Mouse (Mus musculus) heart, embryonic 10.5 days (tissue): ENCODE data around the gene Atad5. TPM values are rescaled to one million over a fixed set of nuclear protein-coding genes. Genes with fewer than 3 reads are reported as not detected.
"Not testable (repeated sequence)": the region's sequence is repeated elsewhere in the genome, so short reads cannot be mapped to it uniquely, and the experiment has no call there.

Source experiments
- DNase-seq: peaks from one replicate; pipeline ENCODE4 v3.0.0-alpha.2; 2017; ENCODE audit warnings: low spot score
- H3K27ac ChIP-seq: fragments of 300-500 bp; sonication (generic); 2 replicates; pipeline ENCODE4 v1.5.1; 2016; ENCODE audit warnings: mild to moderate bottlenecking
- H3K27me3 ChIP-seq: fragments of 300-500 bp; sonication (generic); 2 replicates; pipeline ENCODE4 v1.6.1; 2016; ENCODE audit warnings: mild to moderate bottlenecking; ENCODE audit not compliant: poor library complexity, insufficient read depth, severe bottlenecking
- H3K36me3 ChIP-seq: fragments of 300-500 bp; sonication (generic); 2 replicates; pipeline ENCODE4 v1.6.1; 2016; ENCODE audit warnings: mild to moderate bottlenecking, moderate library complexity
- H3K4me1 ChIP-seq: fragments of 300-500 bp; sonication (generic); 2 replicates; pipeline ENCODE4 v1.6.1; 2016; ENCODE audit warnings: mild to moderate bottlenecking
- H3K4me3 ChIP-seq: fragments of 300-500 bp; sonication (generic); 2 replicates; pipeline ENCODE4 v1.5.1; 2016; ENCODE audit warnings: mild to moderate bottlenecking, moderate library complexity
- H3K9me3 ChIP-seq: fragments of 300-500 bp; sonication (generic); 2 replicates; pipeline ENCODE4 v1.6.1; 2016; ENCODE audit warnings: mild to moderate bottlenecking, moderate library complexity
- WGBS: fragments of 180-500 bp; shearing (Covaris S2); methylation state at CpG from one replicate; pipeline ENCODE4 v1.1.7; 2016; 5-methylcytosine and 5-hydroxymethylcytosine counted together
- polyA plus RNA-seq: library from polyadenylated mRNA; unstranded; fragments of >200 nt; fragmentation: Nextera tagmentation; extraction: Ambion mirVana; gene quantifications from 2 replicates; pipeline ENCODE4 v1.2.1, GENCODE M21; 2016

The Atad5 gene
- polyA plus RNA-seq: 8.4 and 11.0 TPM in 2 replicates

DNA sequence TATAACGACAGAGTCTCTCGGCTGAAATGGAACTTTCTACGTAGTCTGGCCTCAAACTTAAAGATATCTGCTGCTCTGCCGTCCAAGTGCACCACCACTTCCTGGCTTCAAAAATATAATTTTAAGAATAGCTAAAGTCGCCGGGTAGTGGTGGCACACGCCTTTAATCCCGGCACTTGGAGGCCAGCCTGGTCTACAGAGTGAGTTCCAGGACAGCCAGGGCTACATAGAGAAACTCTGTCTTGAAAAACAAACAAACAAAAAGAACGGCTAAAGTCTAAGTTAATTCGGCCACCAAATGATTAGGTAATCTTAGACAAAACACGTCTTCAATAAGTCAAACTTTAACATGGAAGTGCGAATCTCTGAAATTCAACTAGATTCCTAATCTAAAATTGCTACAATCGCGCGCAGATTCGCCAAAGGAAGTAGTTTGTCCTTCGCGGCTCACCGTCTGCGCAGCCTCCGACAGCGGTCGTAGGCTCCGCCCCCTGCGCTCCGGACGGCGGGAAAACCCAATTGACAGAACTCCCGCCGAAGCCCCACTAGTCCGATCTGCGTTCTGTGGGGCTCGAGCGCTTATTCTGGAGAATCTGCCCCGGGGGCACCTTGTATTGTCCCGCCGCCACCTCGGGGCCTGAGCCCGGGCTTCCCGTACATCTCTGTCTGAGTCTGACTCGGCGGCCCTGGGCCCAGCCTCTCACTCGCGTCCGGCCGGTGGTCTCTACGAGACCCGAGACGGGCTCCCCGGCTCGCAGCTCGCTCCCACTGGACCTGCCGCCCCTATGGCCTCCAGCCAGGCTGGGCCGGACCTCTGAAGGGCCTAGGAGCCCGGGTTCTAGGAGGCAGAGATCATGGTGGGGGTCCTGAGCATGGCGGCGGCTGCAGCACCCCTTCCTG, at the start of gene Atad5:
Gene Atad5 (plus strand): TSS at position 484 of the 900 bp plus-strand sequence.
- Histone ChIP-seq H3K27ac (peak within 1 kb of the TSS; percentile 95), H3K4me1 (peaks cover 11% of the 10 kb centered on the region; the same call in 1 of the 2 replicates), H3K36me3 (peaks cover 3% of the 10 kb centered on the region; the same call in 1 of the 2 replicates), H3K9me3 (no peaks in the 10 kb centered on the region), H3K4me3 (peak within 1 kb of the TSS; percentile 100), H3K27me3 (no peaks in the 10 kb centered on the region)
- peak; percentile 90 for DNase-seq
- WGBS: 4% methylated on average over 57 of the region's 57 CpGs

DNA sequence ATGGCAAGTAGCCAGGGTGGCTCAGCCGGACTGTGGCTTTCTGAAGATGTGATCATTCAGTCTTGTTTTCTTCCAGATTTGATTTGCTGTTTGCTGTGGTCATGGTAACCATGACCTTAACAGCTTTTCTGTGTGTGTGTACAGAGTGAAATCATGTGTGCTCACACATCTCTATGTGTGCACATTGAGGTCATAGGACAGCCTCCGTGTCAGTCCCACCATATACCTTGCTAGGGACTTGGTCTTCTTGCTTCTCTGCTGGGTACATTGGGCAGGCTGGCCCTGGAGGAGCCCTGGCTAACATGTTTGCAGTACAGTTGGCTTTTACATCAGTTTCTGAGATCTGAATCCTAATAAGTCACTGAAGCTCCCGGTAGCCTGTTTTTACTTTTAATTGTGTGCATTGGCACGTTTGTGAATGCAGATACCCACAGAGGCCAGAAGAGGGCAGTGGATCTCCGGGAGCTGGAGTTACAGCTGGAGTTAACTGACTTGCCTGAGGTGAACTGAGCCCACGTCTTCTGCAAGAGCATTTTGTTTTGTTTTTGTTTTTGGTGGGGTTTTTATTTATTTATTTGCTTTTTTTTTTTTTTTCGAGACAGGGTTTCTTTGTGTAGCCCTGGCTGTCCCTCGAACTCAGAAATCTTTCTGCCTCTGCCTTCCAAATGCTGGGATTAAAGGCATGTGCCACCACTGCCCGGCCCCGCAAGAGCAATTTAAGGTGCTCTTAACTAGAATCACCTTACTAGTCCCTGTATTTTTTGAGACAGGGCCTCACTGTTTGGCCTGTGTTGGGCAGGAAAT, 46.4 kb upstream of the Atad5 start:
- H3K4me1 ChIP-seq: no peaks in the 10 kb centered on the region
- DNase-seq: no peak
- H3K9me3 ChIP-seq: no peaks in the 10 kb centered on the region
- 59% methylated on average over 10 of the region's 10 CpGs for WGBS
- H3K27me3 ChIP-seq: no peaks in the 10 kb centered on the region
- no peak overlapping the region for H3K4me3 ChIP-seq
- no peak overlapping the region for H3K27ac ChIP-seq
- H3K36me3 ChIP-seq: peaks cover 28% of the 10 kb centered on the region; the same call in 1 of the 2 replicates

DNA sequence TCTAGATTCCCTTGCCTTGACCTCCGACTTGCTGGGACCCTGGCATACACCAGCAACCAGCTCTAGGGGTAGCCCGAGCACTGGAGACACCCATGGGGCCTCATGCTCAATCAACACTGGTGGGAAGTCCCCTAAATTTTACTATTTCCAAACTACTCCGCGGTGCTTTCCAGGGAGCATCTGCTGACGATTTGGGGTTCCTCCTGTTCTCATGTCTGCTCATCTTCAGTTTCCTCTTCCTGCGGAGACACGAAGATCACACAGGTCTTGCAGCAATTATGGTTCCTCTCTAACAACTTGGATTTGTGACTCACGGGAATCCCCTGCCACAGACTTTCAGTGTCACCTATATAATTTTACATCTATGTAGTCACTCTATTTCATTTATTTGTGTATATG, 45.8 kb upstream of the Atad5 start:
- no peak overlapping the region for H3K4me3 ChIP-seq
- WGBS: 87% methylated on average over 8 of the region's 8 CpGs
- no peak for DNase-seq
- no peaks in the 10 kb centered on the region for H3K9me3 ChIP-seq
- no peaks in the 10 kb centered on the region for H3K4me1 ChIP-seq
- H3K36me3 ChIP-seq: peaks cover 33% of the 10 kb centered on the region; the same call in 1 of the 2 replicates
- no peak overlapping the region for H3K27ac ChIP-seq
- no peaks in the 10 kb centered on the region for H3K27me3 ChIP-seq

DNA sequence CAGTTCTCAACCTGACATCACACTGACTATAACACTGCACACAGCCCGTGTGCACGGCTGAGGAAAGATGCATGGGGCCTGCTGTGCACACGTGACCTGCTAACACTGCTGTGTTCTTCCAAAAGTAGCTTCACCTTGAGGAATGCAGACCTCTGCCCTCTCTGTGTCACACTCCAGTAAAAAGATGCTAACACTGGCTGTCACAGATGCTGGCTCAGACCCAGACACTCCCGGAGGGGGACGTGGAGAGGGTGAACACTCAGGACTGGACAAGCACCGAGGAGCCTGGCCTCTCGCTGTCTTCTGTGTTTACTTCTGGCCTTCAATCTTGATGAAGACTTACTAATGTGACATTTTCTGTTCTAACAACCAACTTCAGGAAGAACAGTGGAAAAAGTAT, 42.3 kb upstream of the Atad5 start:
- WGBS: 77% methylated on average over 7 of the region's 7 CpGs
- no peak overlapping the region for H3K4me3 ChIP-seq
- DNase-seq: no peak
- no peaks in the 10 kb centered on the region for H3K9me3 ChIP-seq
- H3K4me1 ChIP-seq: peaks cover 14% of the 10 kb centered on the region
- no peaks in the 10 kb centered on the region for H3K27me3 ChIP-seq
- H3K27ac ChIP-seq: no peak overlapping the region
- H3K36me3 ChIP-seq: peaks cover 44% of the 10 kb centered on the region; the same call in 1 of the 2 replicates

DNA sequence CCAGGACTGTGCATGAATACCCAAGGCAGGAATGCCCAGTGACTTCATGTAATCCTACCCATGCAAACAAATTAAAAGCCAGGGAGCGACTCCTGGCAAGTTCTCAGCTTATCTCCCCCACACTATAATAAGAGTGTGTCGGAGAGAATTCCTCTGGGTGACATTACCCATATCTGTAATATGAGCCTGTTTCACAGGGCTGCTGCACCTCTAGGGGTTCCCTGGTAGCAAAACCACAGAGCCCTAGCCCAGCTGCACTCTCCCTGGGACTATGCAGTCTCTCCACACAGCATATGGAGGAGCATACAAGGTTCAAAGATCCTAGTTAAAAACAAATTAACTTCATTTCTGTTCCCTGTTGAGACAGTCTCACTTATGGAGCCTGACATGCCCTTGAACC, 39.1 kb upstream of the Atad5 start:
- WGBS: 28% methylated on average over 2 of the region's 2 CpGs
- Histone ChIP-seq H3K27me3 (no peaks in the 10 kb centered on the region), H3K9me3 (no peaks in the 10 kb centered on the region), H3K4me3 (no peak overlapping the region), H3K4me1 (peaks cover 25% of the 10 kb centered on the region), H3K27ac (peak overlapping the region; percentile 53; the same call in 1 of the 2 replicates), H3K36me3 (peaks cover 55% of the 10 kb centered on the region)
- no peak for DNase-seq

GRCm38 (mm10) chr11:80052456-80052855, 36.7 kb upstream of the Atad5 start:
- 82% methylated on average over 7 of the region's 7 CpGs for WGBS
- no peaks in the 10 kb centered on the region for H3K27me3 ChIP-seq
- H3K4me3 ChIP-seq: no peak overlapping the region
- H3K4me1 ChIP-seq: peaks cover 25% of the 10 kb centered on the region
- no peak overlapping the region for H3K27ac ChIP-seq
- peaks cover 66% of the 10 kb centered on the region for H3K36me3 ChIP-seq
- no peaks in the 10 kb centered on the region for H3K9me3 ChIP-seq
- DNase-seq: no peak

- peaks cover 66% of the 10 kb centered on the region for H3K36me3 ChIP-seq
- DNase-seq: no peak
- H3K27me3 ChIP-seq: no peaks in the 10 kb centered on the region
- H3K4me3 ChIP-seq: no peak overlapping the region
- H3K4me1 ChIP-seq: peaks cover 25% of the 10 kb centered on the region
- WGBS: 90% methylated on average over 5 of the region's 5 CpGs
- H3K27ac ChIP-seq: 0 out of 2 replicates have a peak overlapping the region, but pooled peaks have one; percentile 5
- H3K9me3 ChIP-seq: no peaks in the 10 kb centered on the region
Observed at GRCm38 (mm10) chr11:80053171-80053570, 36.0 kb upstream of the Atad5 start.

DNA sequence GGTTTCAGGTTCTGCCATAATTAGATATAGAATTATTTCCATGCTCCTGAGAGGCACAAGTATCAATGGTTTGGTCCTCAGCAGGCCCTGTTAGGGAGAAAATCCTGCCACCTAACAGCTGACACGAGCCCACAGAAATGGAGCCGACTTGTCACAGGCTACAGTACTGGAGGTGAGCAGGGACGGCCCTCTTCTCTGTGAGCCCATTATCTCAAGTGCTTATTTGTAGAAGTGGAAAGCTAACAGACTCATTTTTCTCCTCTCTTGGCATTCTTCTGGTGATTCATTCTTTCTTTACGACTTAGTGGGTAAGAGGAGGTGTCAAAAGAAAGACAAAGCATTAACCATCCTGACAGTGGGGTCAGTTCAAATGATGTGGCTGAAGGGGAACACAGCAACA, 34.5 kb upstream of the Atad5 start:
- Histone ChIP-seq H3K9me3 (no peaks in the 10 kb centered on the region), H3K4me1 (peaks cover 25% of the 10 kb centered on the region), H3K36me3 (peaks cover 69% of the 10 kb centered on the region), H3K4me3 (no peak overlapping the region), H3K27me3 (no peaks in the 10 kb centered on the region), H3K27ac (no peak overlapping the region)
- WGBS: 49% methylated on average over 4 of the region's 4 CpGs
- DNase-seq: no peak

DNA sequence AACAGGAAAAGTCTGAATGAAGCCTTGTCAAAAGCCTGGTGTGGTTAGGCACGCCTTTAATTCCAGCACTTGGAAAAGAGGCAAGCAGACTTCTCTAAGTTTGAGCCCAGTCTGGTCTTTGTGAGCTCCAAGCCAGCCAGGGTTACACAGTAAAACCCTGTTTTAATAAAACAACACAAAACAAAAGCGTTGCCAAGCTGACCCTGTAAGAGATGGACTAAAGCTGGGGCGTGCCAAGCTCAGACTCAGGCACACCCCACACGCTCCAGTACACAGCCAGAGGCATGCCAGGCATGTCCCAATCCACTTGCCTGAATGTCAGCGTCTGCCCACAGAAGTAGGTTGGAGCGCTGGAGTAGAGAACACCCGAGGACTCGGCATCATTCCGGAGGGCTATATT, 33.1 kb upstream of the Atad5 start:
- 90% methylated on average over 9 of the region's 9 CpGs for WGBS
- Histone ChIP-seq H3K4me3 (no peak overlapping the region), H3K27ac (no peak overlapping the region), H3K27me3 (no peaks in the 10 kb centered on the region), H3K4me1 (peaks cover 14% of the 10 kb centered on the region), H3K36me3 (peaks cover 80% of the 10 kb centered on the region), H3K9me3 (no peaks in the 10 kb centered on the region)
- no peak for DNase-seq

- no peak overlapping the region for H3K4me3 ChIP-seq
- no peak for DNase-seq
- H3K36me3 ChIP-seq: peaks cover 60% of the 10 kb centered on the region
- H3K4me1 ChIP-seq: no peaks in the 10 kb centered on the region
- WGBS: 85% methylated on average over 4 of the region's 4 CpGs
- H3K9me3 ChIP-seq: no peaks in the 10 kb centered on the region
- H3K27me3 ChIP-seq: no peaks in the 10 kb centered on the region
- H3K27ac ChIP-seq: no peak overlapping the region
Observed at GRCm38 (mm10) chr11:80062159-80062558, 27.0 kb upstream of the Atad5 start.

- H3K4me3 ChIP-seq, H3K27ac ChIP-seq, H3K4me1 ChIP-seq, H3K27me3 ChIP-seq, DNase-seq, H3K9me3 ChIP-seq: not testable (repeated sequence)
- 82% methylated on average over 4 of the region's 4 CpGs for WGBS
- peaks cover 26% of the 10 kb centered on the region for H3K36me3 ChIP-seq
Observed at GRCm38 (mm10) chr11:80066373-80066772, 22.8 kb upstream of the Atad5 start.

DNA sequence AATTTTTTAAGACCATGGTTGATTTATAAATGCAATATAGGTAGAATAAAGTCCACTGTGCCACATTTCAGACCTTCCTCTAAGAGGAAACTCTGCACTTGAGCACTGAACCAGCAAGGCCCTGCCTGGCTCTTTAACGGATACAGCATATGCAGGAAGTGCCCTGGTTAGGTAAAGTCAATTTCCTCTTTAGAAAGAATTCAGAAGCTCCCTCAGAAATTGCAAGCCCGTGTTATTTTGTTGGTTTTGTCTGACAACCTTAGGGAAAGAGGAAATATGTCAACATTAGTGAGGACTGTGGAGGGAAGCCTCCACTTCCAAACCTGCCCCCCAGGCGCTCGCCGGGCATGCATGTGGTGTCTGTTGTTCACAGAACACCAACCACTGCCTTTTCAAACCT, 21.6 kb upstream of the Atad5 start:
- no peak overlapping the region for H3K27ac ChIP-seq
- no peaks in the 10 kb centered on the region for H3K4me1 ChIP-seq

DNA sequence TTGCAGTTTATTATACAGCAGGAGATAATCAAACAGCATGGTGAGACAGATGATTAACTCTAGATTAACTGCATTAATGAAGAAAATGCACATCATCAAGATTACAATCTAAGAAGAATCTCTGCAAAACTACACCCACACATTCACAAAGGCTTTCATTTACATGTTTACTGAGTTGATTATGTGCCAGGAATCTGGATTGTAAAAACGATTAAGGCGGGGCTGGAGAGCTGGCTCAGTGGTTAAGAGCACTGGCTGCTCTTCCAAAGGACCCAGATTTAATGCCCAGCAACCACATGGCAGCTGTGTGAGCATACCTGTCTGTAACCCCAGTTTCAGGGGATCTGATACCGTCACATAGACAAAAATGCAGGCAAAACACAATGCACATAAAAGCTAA, 19.4 kb upstream of the Atad5 start:
- Histone ChIP-seq H3K36me3 (peaks cover 6% of the 10 kb centered on the region; the same call in 1 of the 2 replicates), H3K4me1 (no peaks in the 10 kb centered on the region), H3K9me3 (no peaks in the 10 kb centered on the region), H3K4me3 (no peak overlapping the region), H3K27me3 (no peaks in the 10 kb centered on the region), H3K27ac (no peak overlapping the region)
- 93% methylated on average over 3 of the region's 3 CpGs for WGBS
- no peak for DNase-seq

More for the DNA sequence above, 21.6 kb upstream of the Atad5 start:
- 83% methylated on average over 5 of the region's 5 CpGs for WGBS
- Histone ChIP-seq H3K4me3 (no peak overlapping the region), H3K9me3 (no peaks in the 10 kb centered on the region), H3K36me3 (peaks cover 15% of the 10 kb centered on the region), H3K27me3 (no peaks in the 10 kb centered on the region)
- DNase-seq: no peak
